Mouse (Mus musculus) erythroblast, embryonic 14.5 days (primary cell): ENCODE data around the gene Tuft1.
"Not testable (repeated sequence)": the region's sequence is repeated elsewhere in the genome, so short reads cannot be mapped to it uniquely, and the experiment has no call there.

Experiments used
- GATA1 ChIP-seq: IDR thresholded peaks from 2 replicates; pipeline ENCODE4 v1.6.1; 2012; ENCODE audit warnings: low read length, inconsistent platforms, mixed read lengths
- TAL1 ChIP-seq: IDR thresholded peaks from 3 replicates; pipeline ENCODE4 v1.6.1; 2012; ENCODE audit warnings: low read length, inconsistent platforms, mixed read lengths

GRCm38 (mm10) chr3:94675101-94675500 lies 16.4 kb upstream of the Tuft1 start:
- not testable (repeated sequence) for TF ChIP-seq TAL1, GATA1
